Mouse (Mus musculus) stomach, postnatal 0 days (tissue): ENCODE data around the gene Mapk1ip1l. TPM values are rescaled to one million over a fixed set of nuclear protein-coding genes. Genes with fewer than 3 reads are reported as not detected.

Source experiments
- ATAC-seq: fragments of 200-750 bp; cut with Nextera tagmentation; 2 replicates; pipeline ENCODE4 v1.8.0; 2017; ENCODE audit not compliant: low FRiP score, low TSS enrichment
- DNase-seq: peaks from one replicate; pipeline ENCODE4 v3.0.0-alpha.2; 2016; ENCODE audit warnings: low spot score
- H3K27ac ChIP-seq: fragments of 300-500 bp; sonication (generic); replicated peaks from 2 replicates; pipeline ENCODE4 v1.5.1; 2014; ENCODE audit warnings: mild to moderate bottlenecking, control low read depth
- H3K27me3 ChIP-seq: fragments of 300-500 bp; sonication (generic); 2 replicates; pipeline ENCODE4 v1.6.1; 2014; ENCODE audit warnings: low read length; ENCODE audit not compliant: control insufficient read depth, insufficient read depth
- H3K36me3 ChIP-seq: fragments of 300-500 bp; sonication (generic); 2 replicates; pipeline ENCODE4 v1.6.1; 2014; ENCODE audit warnings: low read length, mixed read lengths; ENCODE audit not compliant: control insufficient read depth, insufficient read depth
- H3K4me1 ChIP-seq: fragments of 300-500 bp; sonication (generic); replicated peaks from 2 replicates; pipeline ENCODE4 v1.6.1; 2014; ENCODE audit warnings: antibody characterized with exemption; ENCODE audit not compliant: control insufficient read depth, insufficient read depth
- H3K4me2 ChIP-seq: fragments of 300-500 bp; sonication (generic); replicated peaks from 2 replicates; pipeline ENCODE4 v1.6.1; 2014; ENCODE audit warnings: low read depth, mild to moderate bottlenecking, control low read depth, moderate library complexity
- H3K4me3 ChIP-seq: fragments of 300-500 bp; sonication (generic); 2 replicates; pipeline ENCODE4 v1.5.1; 2014; ENCODE audit warnings: low read depth, low read length, control low read depth
- H3K9ac ChIP-seq: fragments of 300-500 bp; sonication (generic); 2 replicates; pipeline ENCODE4 v1.6.1; 2014; ENCODE audit warnings: mild to moderate bottlenecking, low read length, control low read depth, mixed read lengths
- H3K9me3 ChIP-seq: fragments of 300-500 bp; sonication (generic); 2 replicates; pipeline ENCODE4 v1.6.1; 2016; ENCODE audit warnings: low read length; ENCODE audit not compliant: control insufficient read depth
- CTCF ChIP-seq: IDR thresholded peaks from 2 replicates; pipeline ENCODE4 v1.5.1; 2016; ENCODE audit warnings: antibody characterized with exemption, low read depth, mild to moderate bottlenecking, moderate library complexity
- EP300 ChIP-seq: optimal IDR thresholded peaks from 2 replicates; pipeline ENCODE3; 2016; ENCODE audit warnings: antibody characterized with exemption
- WGBS: fragments of 180-500 bp; shearing (Covaris S2); extraction: QIAGEN DNeasy Blood & Tissue Kit; methylation state at CpG from one replicate; pipeline ENCODE4 v1.1.7; 2014; 5-methylcytosine and 5-hydroxymethylcytosine counted together
- polyA plus RNA-seq: library from polyadenylated mRNA; unstranded; fragments of >200 nt; fragmentation: Nextera tagmentation; extraction: Ambion mirVana; gene quantifications from 2 replicates; pipeline ENCODE4 v1.2.1, GENCODE M21; 2015

Mapk1ip1l gene
- polyA plus RNA-seq, 1 experiment from 2014 or later: 21.3 TPM

DNA sequence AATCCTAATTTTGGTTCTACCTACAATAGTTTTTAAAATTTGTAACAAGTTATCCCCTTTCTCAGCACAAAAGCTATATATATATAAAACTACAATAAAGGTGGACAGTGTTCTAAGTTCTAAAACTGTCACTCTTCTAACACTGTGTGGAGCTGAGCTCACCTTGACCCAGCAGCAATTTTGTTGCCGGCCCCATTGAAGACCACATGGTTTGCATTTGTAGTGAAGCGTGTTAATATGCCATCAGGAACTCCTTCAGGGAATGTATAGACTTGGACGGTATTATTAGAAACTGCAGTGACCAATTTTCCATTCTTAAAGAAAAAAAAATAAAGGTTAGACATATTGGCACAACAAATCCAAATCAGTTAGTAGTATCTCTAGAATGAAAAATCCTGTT lies 24.3 kb upstream of the Mapk1ip1l start:
- Histone ChIP-seq H3K9ac (no peak overlapping the region), H3K4me3 (no peak overlapping the region), H3K4me1 (no peaks in the 10 kb centered on the region), H3K27ac (no peak overlapping the region), H3K4me2 (no peak overlapping the region), H3K36me3 (peaks cover 5% of the 10 kb centered on the region; the same call in 1 of the 2 replicates), H3K27me3 (no peaks in the 10 kb centered on the region), H3K9me3 (no peaks in the 10 kb centered on the region)
- no peak for TF ChIP-seq CTCF
- no peak for TF ChIP-seq EP300
- no peak for ATAC-seq
- DNase-seq: no peak
- WGBS: 84% methylated on average over 3 of the region's 3 CpGs

DNA sequence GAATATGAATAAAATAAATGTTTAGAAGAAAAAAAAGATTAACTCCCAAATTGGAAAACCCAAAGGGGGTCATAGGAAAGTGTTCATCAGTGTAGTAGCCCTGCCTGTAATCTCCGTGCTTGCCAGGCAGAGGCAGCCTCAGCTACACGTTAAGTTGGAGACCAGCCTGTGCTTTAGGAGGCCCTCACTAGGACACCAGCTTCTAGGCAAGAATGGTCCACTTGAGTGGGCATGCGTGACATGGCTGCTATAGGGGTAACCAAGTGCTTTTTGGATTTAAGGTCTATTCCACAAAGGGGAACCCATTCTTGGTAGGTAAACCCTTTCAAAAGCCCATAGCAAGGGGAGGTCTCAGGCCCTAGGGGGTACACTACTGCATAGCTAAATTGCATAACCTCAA lies 22.6 kb upstream of the Mapk1ip1l start:
- Histone ChIP-seq H3K27me3 (no peaks in the 10 kb centered on the region), H3K4me1 (no peaks in the 10 kb centered on the region), H3K9me3 (no peaks in the 10 kb centered on the region), H3K27ac (no peak overlapping the region), H3K4me2 (peak overlapping the region; percentile 80), H3K36me3 (no peaks in the 10 kb centered on the region), H3K9ac (no peak overlapping the region), H3K4me3 (peak overlapping the region; percentile 95)
- TF ChIP-seq EP300: no peak
- TF ChIP-seq CTCF: no peak
- no peak for DNase-seq
- ATAC-seq: no peak
- WGBS: 30% methylated on average over 3 of the region's 3 CpGs

- Histone ChIP-seq H3K27ac (peak overlapping the region; percentile 61), H3K27me3 (no peaks in the 10 kb centered on the region), H3K9me3 (no peaks in the 10 kb centered on the region), H3K4me3 (peak overlapping the region; percentile 95), H3K4me2 (peak overlapping the region; percentile 80), H3K4me1 (no peaks in the 10 kb centered on the region), H3K9ac (peak overlapping the region; percentile 90), H3K36me3 (no peaks in the 10 kb centered on the region)
- DNase-seq: no peak
- ATAC-seq: no peak
- 2% methylated on average over 22 of the region's 22 CpGs for WGBS
- TF ChIP-seq EP300 (no peak), CTCF (no peak)
These were observed 21.9 kb upstream of the Mapk1ip1l start for GRCm38 (mm10) chr14:47276036-47276603.

DNA sequence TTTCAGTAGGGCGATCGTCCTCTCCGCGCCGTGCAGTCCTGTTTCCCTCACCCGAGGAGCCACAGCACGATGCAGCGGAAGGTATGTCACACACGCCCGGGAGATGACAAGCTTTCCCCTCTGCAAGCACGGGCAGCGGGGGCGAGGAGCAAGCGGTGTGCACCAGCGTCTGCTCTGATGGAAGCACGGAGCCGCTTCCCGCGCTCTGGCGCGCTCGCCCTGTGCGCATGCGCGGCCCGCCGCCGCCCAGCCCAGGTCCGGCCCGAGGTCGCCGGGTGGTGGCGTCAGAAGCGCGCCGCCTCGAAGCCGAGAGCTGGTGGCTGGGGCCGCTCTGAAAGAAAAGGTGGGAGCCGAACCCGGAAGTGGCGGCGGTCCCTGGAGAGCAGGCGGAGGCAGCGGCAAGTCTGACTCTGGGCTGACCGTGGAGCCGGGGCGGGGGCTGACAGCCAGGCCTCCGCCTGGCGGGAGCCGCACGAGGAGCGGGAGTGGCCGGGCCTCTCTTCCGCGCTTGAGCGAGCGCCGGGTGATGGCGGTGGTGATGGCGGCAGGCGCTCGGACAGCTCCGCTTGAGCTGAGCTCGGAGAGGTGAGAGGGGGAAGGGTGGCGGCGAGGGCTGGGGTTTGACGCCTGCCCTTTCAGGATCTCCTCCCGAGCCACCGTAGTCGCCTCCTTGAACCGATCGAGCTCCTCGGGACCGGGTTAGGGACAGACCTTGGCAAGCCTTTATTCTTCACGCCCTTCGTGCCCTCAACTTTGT lies 21.3 kb upstream of the Mapk1ip1l start, which contains the start of the genes Wdhd1 and Socs4:
Gene Wdhd1, minus strand, starts transcription at position 221 of the 757 bp plus-strand sequence.
Gene Socs4, plus strand, starts transcription at position 295 of the 757 bp plus-strand sequence.
- ATAC-seq: peak; percentile 98
- H3K4me1 ChIP-seq: no peaks in the 10 kb centered on the region
- H3K4me2 ChIP-seq: peak within 1 kb of the TSS; percentile 80

DNA sequence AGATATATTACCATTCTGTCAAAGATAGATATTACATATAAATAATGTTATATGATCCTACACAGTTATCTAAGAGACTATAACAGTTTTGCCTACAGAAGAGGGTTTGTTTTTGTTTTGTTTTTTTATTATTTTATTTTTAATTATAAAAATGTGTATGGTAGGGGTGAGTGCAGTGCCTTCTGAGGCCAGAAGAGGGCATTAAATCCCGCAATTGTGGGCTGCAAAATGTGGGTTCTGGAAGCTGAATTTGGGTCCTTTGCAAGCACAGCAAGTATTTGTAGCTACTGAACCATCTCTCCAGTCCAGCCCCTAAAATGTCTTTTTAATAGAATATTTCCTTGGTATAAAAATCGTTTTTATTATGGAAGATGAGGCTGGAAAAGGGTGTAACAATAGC lies 19.0 kb upstream of the Mapk1ip1l start:
- H3K9me3 ChIP-seq: no peaks in the 10 kb centered on the region
- no peak overlapping the region for H3K9ac ChIP-seq
- TF ChIP-seq EP300: no peak
- TF ChIP-seq CTCF: peak; percentile 45
- ATAC-seq (no peak), DNase-seq (no peak)
- H3K4me1 ChIP-seq: no peaks in the 10 kb centered on the region
- WGBS: 73% methylated on average over 2 of the region's 2 CpGs
- no peaks in the 10 kb centered on the region for H3K36me3 ChIP-seq
- no peak overlapping the region for H3K4me3 ChIP-seq
- no peak overlapping the region for H3K4me2 ChIP-seq
- H3K27me3 ChIP-seq: no peaks in the 10 kb centered on the region
- H3K27ac ChIP-seq: no peak overlapping the region

More for the DNA sequence above, 21.3 kb upstream of the Mapk1ip1l start, which contains the start of the genes Wdhd1 and Socs4:
- H3K27ac ChIP-seq: peak within 1 kb of the TSS; percentile 98
- H3K9ac ChIP-seq: peak within 1 kb of the TSS; percentile 90
- H3K4me3 ChIP-seq: peak within 1 kb of the TSS; percentile 95
- peak; percentile 96 for DNase-seq
- H3K27me3 ChIP-seq: no peaks in the 10 kb centered on the region
- WGBS: under 1% methylated on average over 74 of the region's 77 CpGs
- H3K36me3 ChIP-seq: no peaks in the 10 kb centered on the region
- no peaks in the 10 kb centered on the region for H3K9me3 ChIP-seq
- TF ChIP-seq CTCF (peak; percentile 37; the same call in 1 of the 2 replicates), EP300 (no peak)

GRCm38 (mm10) chr14:47281535-47281934 lies 16.5 kb upstream of the Mapk1ip1l start:
- Histone ChIP-seq H3K9me3 (no peaks in the 10 kb centered on the region), H3K4me1 (no peaks in the 10 kb centered on the region), H3K27me3 (no peaks in the 10 kb centered on the region), H3K36me3 (no peaks in the 10 kb centered on the region), H3K4me3 (no peak overlapping the region), H3K4me2 (no peak overlapping the region), H3K9ac (no peak overlapping the region), H3K27ac (no peak overlapping the region)
- ATAC-seq (no peak), DNase-seq (no peak)
- WGBS: 90% methylated on average over 4 of the region's 4 CpGs
- no peak for TF ChIP-seq EP300
- TF ChIP-seq CTCF: no peak
